Mouse (Mus musculus): Measurements from ENCODE around the gene Glis1.

DNA sequence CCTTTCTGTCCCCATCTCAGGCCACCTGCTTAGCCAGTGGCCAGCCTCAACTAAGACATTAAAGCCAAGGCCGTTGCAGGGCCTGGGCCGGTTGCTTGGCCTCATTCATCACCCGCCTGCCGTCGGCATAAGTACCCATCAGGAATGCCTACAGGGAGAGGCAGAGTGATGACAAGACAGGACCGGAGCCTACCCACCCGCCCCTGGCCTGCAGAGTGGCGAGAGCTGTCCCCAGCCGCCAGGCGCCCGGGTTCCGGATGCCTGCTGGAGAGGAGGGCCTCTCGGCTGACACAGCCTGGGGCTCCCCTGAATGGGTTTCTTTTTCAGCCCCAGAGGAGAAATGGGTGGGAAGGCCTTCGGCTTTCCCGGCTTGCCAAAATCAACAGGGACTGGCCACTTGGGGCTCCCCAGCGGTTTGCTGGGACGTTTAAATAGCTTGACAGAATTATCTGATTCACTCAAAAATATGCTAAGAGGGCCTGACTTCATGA is 194.6 kb downstream of the Glis1 start:
- no peak for TF ChIP-seq GATA1 (IDR thresholded peaks at IDR 0.05; ENCODE audit: low read length)
- TF ChIP-seq TAL1 (IDR thresholded peaks at IDR 0.05; ENCODE audit: low read length) = no peak

Measured in erythroblast, embryonic 14.5 days (primary cell).